Mouse (Mus musculus) left cerebral cortex, adult 8-10 months (tissue): Measurements from ENCODE around the gene Il20rb. TPM values are rescaled to one million over a fixed set of nuclear protein-coding genes. Genes with fewer than 3 reads are reported as not detected.

ENCODE experiments used
- DNase-seq, 2 experiments: peaks; one replicate each; pipeline ENCODE4 v3.0.0; 2022; ENCODE audit warnings: low spot score in 2 of 2
- total RNA-seq, 4 experiments: library from RNA; stranded (reverse); gene quantifications; 2 replicates each; pipeline ENCODE4 v1.2.4; 2022

The Il20rb gene
- total RNA-seq, 4 experiments from 2014 or later, result 0.30 to 0.74 (median 0.48) TPM

DNA sequence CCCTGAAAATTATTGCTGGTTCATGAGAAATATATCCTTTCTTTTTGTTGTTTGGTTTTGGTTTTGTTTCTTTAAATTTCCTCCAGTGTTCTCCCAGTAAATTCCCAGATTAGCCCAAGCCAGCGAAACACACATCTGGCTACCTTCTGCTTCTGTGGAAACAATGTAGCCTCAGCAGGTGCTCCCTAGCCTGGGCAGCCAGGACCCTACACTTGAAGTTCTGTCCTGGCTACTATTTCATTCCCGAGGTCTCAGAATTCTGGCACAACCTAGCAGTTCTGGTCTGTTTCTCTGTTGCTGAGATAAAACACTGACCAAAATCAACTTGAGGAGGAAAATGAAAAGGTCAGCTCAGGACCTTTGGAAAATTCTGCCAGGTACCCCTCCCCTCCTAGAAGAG, 55.2 kb downstream of the Il20rb start:
- DNase-seq, result no peak

DNA sequence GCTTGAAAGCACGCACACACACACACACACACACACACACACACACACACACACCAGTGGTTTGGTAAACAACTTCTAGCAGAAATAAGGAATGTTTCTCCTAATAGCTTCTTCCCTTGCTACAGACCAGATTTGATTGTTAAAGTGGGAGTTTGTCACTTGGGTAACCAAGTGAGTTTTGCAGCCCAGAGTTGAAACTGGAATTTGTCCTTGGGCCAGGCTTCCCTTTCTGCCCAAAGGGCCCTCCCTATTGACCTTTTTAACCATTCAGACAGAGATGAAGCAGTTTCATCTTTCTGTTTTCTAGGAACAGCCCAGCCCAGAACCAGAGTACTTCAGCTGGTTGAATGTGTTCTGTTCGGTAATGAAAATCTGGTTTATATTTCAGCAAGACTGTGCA, 55.7 kb downstream of the Il20rb start:
- DNase-seq, result no peak

DNA sequence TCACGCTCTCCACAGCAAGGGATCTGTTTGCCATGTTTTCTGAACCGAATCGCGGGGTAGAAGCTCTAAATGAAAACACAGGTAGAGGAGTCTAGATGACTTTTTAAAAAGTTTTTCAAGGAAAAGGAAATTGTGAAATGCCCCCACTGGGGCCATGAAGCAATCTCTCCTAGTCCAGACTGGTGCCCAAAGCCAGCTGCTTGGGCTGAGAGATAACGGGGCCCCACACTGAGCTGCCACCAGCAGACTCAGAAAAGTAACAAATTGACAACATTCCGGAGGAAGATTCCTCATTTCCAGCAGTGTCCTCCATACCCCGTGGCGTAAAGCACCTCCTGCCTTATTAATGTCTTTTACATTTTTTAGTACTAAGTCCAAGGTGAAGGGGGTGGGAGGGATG, 66.9 kb downstream of the Il20rb start:
- no peak for DNase-seq

DNA sequence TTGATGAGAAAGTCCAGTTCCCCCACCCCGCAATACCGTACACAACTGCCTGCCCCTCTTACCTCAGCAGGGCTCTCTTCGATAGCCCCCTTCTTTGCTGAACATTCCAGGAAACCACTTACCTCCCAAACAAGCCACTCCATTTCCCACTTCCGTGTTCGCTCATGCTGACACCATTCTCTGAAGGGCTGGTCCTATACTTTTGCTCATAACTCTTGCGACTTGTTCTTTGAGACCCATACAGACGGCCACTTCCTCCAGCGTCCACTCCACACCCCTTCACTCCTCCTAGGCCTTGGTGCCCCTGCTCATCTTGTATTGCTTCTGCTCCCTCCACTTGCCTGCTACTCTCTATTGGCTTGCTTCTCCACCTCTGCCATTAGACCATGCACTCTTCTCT, 67.5 kb downstream of the Il20rb start:
- DNase-seq, result no peak

DNA sequence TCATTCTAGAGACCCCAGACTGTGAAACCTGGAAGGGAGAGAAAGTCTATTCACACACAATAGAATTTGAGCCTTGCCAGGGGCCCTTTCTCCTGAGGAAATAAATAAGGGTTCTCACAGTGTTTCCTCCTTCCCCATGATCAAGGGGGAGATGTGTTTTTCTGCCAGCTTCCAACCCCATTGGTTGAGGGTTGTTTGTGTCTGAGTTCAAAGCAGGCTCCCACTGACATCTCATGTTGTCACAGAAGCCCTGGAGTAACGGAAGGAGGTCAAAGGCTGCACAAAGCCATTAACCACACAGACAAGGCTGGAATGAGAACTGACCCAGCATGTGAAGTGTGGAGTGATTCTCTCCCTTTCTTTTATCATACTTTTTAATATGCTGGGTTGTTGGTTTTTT, 69.8 kb downstream of the Il20rb start:
- no peak for DNase-seq

DNA sequence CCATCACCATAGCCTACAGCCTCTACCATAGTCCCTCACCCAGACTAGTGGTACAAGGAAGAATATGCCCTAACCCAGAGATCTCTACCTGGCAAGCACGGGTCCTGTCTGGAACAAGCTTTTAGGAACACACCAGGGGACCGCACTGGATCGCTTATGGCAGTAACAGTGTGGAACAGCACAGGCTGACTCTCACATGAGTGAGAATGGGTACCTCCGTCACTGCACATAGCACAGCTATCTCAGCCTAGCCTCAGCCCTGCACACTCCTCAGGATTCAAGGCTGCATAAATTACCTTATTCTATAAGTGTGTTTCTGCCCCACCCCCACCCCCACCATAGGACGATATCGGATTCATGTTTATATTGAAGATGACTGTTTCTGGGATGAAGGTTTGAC, 70.3 kb downstream of the Il20rb start:
- DNase-seq, result no peak

DNA sequence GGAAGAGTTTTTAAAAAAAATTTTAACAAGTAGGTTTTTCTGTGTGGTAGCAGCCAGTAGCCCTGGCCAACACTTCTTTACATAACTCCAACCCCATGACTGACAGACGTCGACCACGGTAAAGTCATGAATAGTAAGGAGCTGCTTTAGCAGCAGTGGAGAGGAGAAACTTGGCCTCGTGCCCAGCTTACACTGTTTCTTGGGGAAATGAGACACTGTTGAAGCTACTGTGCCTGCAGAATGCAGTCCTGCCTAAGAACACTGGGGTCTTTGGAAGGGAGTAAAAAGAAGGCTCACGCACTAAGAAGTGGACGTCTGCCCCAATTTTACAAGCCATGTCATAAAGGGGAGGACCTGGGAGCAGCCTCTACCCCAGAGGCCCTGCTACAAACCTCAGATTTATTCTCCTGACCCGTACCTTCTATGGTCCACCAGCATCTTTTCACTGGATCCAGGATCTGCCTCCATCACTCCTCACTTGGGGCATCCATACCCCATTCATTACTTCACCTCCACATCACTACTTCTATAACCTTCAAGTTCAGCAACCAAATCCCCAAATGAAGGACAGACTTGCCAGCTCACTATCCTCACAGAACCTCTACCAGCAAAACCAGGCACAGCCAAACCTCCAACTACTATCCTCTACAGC, 71.1 kb downstream of the Il20rb start:
- DNase-seq, result peak in 1 of 2 experiments; percentile 2

Other genes with a start within 250 kb of the Il20rb start
- 10 to 100 TPM; 33.4 to 39.9 (median 36.4) TPM for gene Nck1, start 59.3 kb upstream of the Il20rb start, total RNA-seq
- 10 to 100 TPM; 20.7 to 24.7 (median 22.1) TPM for gene Slc35g2, start 84.3 kb upstream of the Il20rb start, total RNA-seq
- gene Stag1, start 111.0 kb upstream of the Il20rb start, total RNA-seq, result 10 to 100 TPM; 54.0 to 73.3 (median 67.2) TPM